Mouse (Mus musculus) retina, postnatal 7 days (tissue): ENCODE results near the gene Phyhd1.
A peak's percentile ranks its signal among the peaks of the same experiment; 100 is the strongest.

Experiments used
- DNase-seq: peaks from one replicate; pipeline ENCODE4 v3.0.0-alpha.2; 2012; ENCODE audit warnings: low read depth, low spot score

Phyhd1 gene

DNA sequence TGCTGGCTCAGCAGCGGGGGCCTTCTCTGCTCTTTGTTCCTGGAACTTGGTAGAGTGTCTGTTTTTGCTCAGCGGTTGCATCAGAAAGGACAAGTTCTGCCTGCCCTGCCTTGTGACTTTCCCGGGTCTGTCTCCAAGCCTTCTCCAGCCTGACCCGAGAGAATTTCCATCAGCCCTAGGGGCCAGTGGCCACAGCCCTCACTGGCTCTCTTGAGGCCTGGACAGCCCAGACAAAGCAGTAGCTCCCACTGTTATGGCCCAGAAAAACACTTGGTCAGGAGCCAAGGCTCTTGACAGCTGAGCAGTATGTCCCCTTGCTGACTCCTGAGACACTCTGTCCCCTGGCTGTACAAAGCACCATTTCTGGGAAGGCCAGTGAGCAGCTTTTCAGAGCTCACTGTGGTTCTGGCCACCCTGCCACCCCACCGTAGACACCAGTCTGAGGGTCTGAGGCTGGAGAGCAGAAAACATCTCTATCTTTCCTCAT, at the start of gene Phyhd1:
Gene Phyhd1, plus strand, starts transcription at position 437 of the 487 bp plus-strand sequence.
- no peak for DNase-seq

DNA sequence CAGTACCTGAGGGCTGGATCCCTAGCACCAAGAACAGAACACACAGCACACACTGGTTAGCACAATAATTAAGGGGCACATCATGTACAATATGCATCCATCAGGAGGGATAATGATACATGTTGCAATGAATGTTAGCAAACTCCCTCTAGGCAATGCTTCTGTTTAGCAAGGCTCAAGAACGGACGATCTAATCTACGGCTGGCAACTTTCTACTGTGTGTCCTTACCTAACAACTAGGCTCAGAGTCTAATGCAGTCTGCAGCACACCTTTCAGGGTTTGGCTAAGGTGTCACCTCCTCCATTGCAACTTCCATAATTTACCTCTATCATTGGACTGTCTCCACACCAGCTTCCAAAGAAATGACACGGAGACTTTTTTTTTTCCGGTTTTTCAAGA, 49.7 kb upstream of the Phyhd1 start:
- DNase-seq = no peak

DNA sequence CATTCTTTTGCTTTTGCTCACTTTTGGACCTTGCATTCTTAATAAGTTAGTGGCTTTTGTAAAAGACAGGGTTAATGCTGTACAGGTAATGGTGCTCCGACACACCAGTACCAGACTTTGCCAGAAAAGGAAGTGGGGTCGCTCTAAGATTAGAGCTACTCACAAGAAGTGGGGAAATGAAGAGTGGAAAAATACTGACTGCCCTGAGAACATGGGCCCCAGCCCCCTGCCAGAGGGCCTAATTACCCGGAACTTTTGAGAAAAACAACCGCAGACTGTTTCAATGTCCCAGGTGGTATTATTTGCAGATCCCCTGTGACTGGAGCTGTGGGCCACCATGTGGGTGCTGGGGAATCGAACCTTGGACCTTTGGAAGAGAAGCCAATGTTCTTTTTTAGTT, 30.4 kb upstream of the Phyhd1 start:
- DNase-seq = no peak

DNA sequence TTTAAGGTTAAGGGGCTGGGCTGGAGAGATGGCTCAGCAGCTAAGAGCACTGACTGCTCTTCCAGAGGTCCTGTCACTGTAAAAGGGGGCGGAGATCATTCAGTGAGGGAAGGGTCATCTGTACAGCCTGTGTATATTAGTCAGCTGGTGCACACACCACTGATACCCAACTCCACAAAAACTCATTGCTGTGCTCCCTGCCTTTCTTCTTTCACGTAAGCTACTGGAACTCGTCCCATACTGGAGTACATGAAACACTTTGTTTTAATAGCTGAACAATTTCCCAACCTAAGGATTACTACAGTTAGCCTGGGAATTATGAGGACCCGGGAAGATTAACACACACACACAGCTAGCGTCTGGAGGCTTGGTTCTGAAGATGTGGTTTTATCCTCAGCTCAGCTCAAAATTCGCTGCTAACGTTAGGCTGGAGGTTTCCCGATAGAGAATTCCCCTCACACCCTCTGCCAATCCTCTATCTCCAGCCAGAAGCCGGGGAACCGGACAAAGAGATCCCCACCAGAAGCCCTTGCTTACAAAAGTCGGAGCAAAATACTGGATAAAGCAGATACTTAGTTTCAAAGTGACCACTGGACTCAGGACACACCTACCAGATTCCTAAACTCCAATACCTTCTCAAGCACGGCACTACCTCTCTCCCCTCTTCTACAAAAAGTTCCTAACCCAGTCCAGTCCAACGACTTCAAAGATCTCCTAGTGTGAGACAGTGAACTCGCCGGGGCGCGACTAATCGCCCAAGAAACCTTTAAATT, 29.4 kb upstream of the Phyhd1 start:
- DNase-seq = no peak

DNA sequence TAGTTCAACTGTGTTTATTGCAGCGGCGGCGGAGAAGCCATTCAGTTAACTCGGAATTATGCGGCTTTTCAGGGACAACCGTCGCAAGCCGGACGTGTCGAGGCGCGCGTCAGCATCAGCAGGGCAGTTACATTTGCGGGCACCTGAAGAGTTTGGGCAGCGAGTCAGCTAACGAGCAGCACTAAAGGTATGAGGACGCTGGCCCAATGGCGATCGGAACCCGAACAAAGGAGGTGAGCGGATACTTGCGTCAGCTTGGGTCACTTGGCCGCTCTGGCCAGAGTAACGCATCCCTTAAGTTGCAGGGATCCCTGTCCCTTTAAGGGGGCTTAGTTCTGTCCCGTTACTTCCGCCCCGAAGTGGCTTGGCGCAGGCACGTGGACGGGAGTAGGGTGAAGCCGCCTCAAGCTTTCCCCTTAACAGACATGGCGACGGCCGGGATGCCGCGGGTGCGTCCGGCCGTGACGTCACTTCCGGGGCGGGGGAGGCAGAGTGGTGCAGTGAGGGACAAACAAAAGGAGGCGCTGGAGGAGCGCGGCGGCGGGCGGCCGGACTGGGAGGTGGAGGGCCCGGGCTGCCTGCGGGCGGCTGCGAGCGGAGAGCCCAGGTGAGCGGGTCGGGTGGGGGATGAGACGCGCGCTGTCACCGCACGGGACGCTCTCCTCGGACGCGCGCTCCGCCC, 28.7 kb upstream of the Phyhd1 start, which contains the start of gene Lrrc8a:
Gene Lrrc8a, plus strand, starts transcription at position 517 of the 682 bp plus-strand sequence.
- peak; percentile 99 for DNase-seq

DNA sequence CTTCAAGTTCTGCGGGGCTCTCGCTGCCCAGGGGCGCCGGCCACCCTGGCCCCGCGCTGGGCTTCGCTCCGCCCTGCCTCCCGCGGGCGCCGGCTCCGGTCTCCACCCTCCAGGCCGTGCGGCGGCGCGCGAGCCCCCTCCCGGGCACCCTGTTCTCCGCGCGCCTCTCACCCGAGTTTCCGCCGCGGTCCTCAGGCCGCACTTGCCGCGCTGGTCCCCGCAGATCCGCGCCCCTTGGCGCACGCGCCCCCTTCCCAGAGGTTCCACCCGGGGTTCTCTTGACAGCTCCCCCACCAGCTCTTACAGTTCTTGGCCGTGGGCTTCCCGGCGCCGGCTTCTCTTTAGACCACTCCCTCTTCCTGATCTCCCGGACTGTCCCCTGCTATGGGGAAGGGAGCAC, 28.1 kb upstream of the Phyhd1 start:
- DNase-seq = no peak

DNA sequence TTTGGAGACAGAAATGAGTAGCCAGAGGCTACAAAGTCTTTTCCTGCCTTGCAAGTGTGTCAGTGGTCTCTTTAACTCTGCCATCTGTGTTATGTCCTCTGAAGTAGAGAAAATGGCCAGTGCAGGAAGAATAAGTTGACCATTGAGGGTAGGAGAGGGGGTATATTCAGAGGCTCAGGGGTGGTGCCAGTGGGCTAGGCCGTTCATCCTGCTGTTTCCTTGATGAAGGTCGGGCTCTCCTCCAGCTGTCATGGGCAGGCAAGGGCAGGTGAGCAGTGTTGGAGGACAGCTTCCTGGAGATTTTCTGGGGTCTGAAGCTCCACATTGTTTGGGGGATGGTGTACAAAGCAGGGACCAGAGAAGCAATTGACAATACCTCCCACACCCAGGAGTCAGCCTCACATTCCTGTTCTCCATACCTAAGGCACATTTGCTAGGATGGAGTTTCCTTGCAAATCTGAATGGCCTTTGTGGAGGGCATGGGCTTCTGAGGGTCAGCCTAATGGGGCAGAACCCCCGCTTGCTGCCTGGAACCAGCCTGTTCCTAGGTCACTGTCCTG, 27.0 kb upstream of the Phyhd1 start:
- no peak for DNase-seq

DNA sequence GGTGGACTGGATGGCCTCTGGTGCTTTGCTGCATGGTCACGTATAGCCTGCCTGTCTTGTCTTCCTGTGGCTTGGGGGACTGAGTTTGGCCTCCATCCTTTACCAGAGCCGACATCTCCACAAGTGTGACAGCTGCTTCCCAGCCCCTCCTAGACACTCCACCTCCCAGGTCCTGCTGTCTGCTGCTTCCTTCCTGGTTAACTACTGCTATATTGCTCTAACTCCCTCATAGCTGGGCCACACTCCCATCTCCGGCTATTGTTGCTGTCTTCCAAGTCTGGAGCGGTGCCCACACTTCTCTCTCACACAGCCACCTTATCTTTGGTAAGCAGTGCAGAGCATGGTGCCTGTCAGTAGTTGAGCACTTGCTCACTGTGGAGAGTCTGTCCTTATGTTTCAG, 26.2 kb upstream of the Phyhd1 start:
- no peak for DNase-seq

DNA sequence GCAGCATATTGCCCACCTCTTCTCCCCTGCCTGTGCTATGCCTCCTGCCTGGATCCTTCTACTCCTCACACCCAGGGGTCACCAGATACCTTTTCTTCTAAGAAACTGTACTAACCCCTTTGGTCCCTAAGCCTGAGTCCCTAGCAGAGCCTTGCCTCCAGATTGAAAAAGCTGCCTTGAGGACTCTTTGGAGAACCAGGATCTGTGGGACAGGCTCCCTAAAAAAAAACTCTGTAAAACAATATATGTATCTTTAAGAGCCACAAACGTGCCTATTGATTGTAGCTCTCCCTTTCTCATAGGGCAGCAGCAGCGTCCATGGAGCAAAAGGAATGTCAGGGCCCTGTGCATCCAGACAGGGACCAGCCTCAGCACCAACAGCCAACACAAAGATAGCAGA, 25.7 kb upstream of the Phyhd1 start, which contains the start of gene Gm28035:
Gene Gm28035, plus strand, starts transcription at position 301 of the 400 bp plus-strand sequence.
- no peak for DNase-seq

DNA sequence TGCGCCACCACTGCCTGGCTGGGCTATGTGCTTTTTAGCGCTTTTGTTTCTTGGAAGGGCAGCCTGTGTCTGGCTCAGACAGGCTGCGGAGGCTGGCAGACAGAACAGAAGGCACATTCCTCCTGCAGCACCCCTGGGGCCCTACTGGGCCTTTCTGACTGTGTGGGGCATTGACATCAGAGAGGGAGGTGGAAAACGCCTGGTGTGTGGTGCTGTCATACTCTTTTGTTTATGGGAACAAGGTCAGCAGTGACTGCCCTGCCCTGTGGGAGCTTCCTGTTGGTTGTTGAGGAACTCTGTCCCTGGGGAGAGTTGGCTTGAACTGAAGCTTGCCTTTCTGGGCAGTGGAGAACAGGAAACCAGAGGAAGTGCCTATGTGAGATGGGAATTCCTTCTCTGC, 23.5 kb upstream of the Phyhd1 start:
- no peak for DNase-seq

DNA sequence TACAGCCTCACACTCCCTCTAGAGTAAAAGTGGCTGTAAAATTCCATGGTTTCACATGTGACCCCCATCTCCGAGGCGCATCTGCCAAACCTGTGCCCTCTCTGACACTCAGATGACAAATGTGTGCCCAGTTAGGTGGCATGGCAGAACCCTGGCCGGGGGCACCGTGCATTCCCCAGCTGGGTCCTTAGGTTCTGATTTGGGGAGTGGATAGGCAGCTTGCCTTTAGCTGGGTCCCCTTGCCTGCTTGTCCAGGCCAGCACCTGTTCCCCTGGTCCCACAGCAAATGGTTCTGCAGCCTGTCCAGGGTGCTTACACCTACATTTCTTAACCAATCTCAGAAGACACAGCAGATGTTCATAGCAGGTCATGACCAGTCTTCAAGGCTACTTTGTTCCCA, 22.6 kb upstream of the Phyhd1 start:
- DNase-seq = no peak

DNA sequence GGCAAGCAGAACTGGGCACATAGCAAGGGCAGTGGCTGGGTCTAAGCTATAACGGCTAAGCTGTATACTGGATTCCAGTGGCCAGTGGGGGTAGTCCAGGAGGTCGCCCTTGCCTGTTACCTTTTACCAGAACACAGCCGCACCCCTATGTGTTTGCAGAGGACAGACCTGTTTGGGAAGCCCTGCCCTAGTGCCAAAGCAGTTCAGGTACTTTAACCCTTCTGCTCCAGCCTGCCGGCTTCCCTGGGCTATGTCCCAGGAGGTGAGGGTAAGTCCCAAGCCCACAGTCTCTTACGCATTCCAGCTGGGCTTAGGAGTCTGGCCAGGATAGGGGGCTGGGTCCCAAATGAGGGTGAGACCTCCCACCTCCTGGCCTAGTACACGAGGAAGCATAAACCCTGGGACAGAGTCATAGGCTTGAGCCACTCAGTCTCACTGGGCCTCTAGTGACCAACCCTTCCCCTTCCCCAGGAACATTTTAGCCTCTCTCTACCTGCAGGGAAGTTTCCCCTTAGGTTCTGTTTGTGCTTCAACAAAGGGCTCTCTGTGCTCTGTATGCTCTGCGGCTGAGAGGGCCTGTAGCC, 21.3 kb upstream of the Phyhd1 start:
- DNase-seq = no peak

DNA sequence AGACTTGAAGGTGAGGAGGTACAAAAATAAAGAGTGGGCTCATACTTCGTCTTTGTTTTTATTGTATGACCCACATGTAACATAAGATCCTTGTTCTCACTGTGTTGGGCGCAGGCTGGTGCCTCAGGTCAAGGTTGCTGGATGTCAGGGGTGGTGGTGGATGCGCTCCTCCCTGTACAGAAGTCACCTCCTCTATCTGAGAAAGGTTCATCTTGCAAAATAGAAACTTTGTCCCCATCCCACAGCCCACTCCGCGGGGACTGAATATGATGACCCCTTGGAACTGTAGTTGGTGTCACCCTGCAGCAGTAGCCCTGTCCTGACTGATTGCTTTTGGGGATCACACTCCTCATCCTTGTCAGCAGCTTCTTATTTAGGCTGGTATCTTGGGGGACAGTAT, 19.0 kb upstream of the Phyhd1 start:
- DNase-seq = no peak

DNA sequence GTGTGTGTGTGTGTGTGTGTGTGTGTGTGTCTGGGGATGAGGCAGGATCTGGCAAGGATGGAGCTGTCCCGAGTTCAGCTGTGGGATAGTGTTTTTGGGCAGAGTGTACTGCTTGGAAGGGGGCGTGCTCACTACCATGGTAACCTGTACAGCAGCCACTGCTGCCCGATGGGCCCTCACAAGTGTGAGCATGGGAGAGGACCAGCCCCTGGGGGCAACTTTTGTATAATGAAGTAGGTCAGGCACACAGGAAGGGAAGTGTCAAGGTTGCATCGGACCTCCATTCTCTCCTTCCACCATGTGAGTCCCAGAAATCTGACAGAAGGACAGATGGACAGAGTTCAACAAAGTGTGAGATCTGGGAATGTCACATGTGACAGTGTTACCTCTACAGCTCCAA, 18.3 kb upstream of the Phyhd1 start:
- DNase-seq = no peak

DNA sequence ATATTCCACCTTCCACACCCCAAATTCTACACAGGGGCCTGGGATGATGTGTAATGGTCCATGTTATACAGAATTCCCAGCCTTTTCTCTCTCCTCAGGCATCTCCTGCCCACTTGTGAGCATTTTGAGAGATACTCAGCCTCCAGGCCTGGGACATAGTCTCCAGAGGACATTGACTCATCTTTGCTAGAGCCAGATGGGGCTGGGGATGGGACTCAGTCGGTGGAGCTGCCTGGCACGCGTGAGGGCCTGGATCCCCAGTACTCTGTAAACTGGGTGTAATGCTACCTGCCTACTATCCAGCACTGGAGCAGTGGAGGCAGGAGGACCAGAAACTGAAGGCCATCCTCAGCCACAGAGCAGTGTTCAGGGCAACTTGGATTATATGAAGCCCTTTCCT, 16.8 kb upstream of the Phyhd1 start:
- DNase-seq = no peak

DNA sequence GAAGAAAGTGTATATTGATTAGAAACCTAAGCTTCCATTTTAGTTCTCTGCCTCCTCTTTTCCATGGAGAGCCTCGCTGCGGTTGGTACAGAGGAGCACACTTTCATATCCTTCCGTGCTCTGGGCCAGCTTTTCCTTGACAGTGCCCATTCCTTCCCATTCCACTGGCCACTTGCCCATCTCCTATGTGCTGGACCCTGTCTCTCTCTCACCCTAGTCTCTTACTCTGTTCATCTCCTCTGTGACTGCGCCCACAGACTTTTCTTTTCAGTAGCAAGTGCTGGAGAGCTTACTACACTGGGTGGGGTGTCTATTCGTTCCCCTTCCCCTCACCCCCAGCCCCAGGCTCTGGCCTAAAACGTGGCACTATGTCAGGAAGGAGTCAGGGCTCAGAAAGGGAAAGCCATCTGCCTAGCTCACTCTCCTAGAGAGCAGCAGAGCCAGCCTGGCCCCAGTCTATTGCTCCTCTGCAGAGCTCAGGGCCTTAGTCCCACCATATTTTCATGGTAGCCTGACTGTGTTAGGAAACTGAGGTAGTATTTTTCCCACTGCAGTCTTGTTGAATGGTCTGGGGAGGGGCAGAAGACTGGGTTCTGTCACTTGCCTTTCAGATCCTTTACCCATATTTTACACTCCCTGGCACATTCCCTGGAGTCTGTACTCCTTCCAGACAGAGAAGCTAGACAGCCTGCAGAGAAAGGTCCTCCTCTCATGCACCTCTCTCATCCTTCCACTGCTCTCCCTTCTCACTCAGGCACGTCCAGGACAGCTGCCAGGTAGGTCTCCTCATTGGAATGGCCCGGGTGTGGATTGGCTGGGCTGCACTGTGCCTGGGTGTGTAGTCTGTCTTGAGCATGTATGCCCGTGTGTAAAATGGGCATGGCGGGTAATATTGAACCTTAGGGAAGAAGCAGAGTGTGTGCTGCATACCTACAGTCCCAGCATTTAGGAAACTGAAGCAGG, 15.6 kb upstream of the Phyhd1 start:
- DNase-seq = no peak

DNA sequence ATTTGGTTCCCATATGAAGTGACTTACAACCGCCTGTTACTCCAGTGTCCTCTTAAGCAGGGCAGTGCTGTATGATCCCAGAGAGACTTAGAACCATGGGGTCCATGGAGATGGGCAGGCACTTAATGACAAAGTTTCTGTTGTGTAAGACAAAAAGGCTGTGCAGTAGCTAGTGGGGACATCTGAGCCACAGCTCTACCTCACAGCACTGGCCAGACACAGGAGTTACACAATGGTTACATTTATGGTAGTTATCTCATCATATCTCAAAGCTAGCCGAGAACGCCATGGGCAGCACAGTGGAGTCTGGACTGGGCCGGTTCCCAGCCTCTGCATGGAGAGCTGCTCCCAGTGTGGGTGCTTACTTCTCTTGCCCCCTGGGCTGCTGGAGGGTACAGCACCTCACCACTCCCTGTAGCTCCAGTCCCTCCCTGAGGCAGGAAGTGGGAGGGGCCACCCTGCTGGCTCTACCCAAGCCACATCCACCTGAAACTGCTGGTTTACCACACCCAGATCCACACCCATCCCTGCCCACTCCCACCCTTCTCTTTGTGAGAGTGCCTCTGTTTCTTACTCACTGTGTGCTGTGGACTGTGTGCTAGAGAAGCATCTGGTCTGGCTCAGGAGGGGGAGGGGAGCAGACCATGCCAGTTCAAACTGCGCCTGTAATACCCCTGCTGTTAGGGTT, 14.4 kb upstream of the Phyhd1 start:
- DNase-seq = no peak

DNA sequence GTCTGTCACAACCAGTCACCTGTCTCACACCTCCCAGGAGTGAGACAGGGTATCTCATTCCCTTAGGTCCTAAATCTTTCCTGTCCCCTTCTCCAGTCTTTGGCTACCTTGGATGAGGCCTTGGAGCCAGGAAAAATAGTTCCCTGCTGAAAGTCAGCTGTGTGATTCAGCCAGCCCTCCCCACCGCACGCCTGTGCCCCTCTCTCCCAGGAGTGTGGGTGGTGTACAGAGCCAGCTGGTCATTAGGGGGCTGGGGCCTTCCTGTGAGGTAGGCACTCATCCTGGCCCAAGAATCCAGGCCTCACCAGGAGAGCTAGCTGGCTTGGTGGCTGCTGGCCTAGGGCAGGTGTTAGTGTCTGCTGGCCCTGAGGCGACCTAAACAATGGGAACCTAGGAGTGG, 13.5 kb upstream of the Phyhd1 start:
- no peak for DNase-seq

DNA sequence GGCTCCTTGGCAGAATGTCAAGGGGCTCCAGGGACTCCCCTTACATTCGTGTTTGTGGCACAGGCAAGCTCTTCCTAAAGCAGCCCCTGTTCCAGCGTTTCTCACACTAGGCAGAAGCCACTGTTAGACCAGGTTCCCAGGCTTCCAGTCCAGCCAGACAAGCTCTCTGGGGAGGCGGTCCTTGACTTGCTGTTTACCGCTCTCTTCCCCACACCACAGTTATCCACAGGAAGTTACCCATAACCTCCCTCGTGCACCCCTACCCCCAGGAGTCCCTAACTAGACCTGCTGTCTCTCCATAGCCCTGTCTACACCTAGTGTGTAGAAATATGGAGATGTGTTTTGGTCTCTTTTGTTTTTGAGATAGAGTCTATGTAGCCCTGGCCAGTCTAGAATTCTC, 12.2 kb upstream of the Phyhd1 start:
- no peak for DNase-seq

DNA sequence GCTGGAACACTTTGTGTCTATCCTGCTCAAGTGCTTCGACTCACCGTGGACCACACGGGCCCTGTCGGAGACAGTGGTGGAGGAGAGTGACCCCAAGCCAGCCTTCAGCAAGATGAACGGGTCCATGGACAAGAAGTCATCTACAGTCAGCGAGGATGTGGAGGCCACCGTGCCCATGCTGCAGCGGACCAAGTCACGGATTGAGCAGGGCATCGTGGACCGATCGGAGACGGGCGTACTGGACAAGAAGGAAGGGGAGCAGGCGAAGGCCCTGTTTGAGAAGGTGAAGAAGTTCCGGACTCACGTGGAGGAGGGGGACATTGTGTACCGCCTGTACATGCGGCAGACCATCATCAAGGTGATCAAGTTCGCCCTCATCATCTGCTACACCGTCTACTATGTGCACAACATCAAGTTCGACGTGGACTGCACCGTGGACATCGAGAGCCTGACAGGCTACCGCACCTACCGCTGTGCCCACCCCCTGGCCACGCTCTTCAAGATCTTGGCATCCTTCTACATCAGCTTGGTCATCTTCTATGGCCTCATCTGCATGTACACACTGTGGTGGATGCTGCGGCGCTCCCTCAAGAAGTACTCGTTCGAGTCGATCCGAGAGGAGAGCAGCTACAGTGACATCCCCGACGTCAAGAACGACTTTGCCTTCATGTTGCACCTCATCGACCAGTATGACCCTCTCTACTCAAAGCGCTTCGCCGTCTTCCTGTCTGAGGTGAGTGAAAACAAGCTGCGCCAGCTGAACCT, 10.2 kb upstream of the Phyhd1 start:
- DNase-seq = no peak
